Mouse (Mus musculus) cerebellum, adult 2 months (tissue): Measurements from ENCODE around the gene Lrtm1. TPM values are rescaled to one million over a fixed set of nuclear protein-coding genes. Genes with fewer than 3 reads are reported as not detected.
A peak's percentile ranks its signal among the peaks of the same experiment; 100 is the strongest.

ENCODE experiments used
- DNase-seq, 2 experiments: peaks; one replicate each; pipeline ENCODE4 v3.0.0; 2021
- H3K27ac ChIP-seq: fragments of 200-500 bp; 2 replicates; pipeline ENCODE4 v1.5.1; 2012; ENCODE audit warnings: low read length, control low read depth, inconsistent platforms; ENCODE audit not compliant: insufficient read depth
- H3K27me3 ChIP-seq: fragments of 200-500 bp; 2 replicates; pipeline ENCODE4 v1.6.1; 2012; ENCODE audit warnings: inconsistent platforms, mild to moderate bottlenecking, low read length, moderate library complexity; ENCODE audit not compliant: control insufficient read depth, insufficient read depth
- H3K4me1 ChIP-seq: fragments of 200-500 bp; 2 replicates; pipeline ENCODE4 v1.6.1; 2011; ENCODE audit warnings: low read length; ENCODE audit not compliant: control insufficient read depth, insufficient read depth
- H3K4me3 ChIP-seq: fragments of 200-500 bp; replicated peaks from 2 replicates; pipeline ENCODE3; 2011; ENCODE audit warnings: mild to moderate bottlenecking, low read depth, low read length, control low read depth; ENCODE audit not compliant: insufficient read depth
- CTCF ChIP-seq: fragments of 200-500 bp; IDR thresholded peaks from 2 replicates; pipeline ENCODE4 v1.5.1; 2011; ENCODE audit warnings: low read depth, mild to moderate bottlenecking, control low read depth, low read length, moderate library complexity, borderline replicate concordance; ENCODE audit not compliant: insufficient read depth
- POLR2A ChIP-seq: fragments of 200-500 bp; IDR thresholded peaks from 2 replicates; pipeline ENCODE4 v1.6.1; 2011; ENCODE audit warnings: low read length, control low read depth, borderline replicate concordance; ENCODE audit not compliant: insufficient read depth
- WGBS: fragments of 180-500 bp; shearing (Covaris S2); methylation state at CpG from one replicate; pipeline ENCODE4 v1.1.7; 2018; 5-methylcytosine and 5-hydroxymethylcytosine counted together
- polyA plus RNA-seq: library from polyadenylated mRNA; depleted of rRNA; stranded (reverse); fragments of >200 nt; gene quantifications from 2 replicates; pipeline ENCODE4 v1.2.3, GENCODE M21; 2012

Lrtm1 gene
- polyA plus RNA-seq, 1 experiment: not detected

GRCm38 (mm10) chr14:29040606-29041364 lies 22.8 kb downstream of the Lrtm1 start:
- TF ChIP-seq CTCF (no peak), POLR2A (no peak)
- Histone ChIP-seq H3K27ac (no peak overlapping the region), H3K27me3 (no peaks in the 10 kb centered on the region), H3K4me1 (no peaks in the 10 kb centered on the region; the same call in 1 of the 2 replicates), H3K4me3 (no peak overlapping the region)
- 52% methylated on average over 9 of the region's 9 CpGs for WGBS
- DNase-seq: peak in 1 of 2 experiments; percentile 28

- Histone ChIP-seq H3K27me3 (no peaks in the 10 kb centered on the region), H3K4me1 (no peaks in the 10 kb centered on the region; the same call in 1 of the 2 replicates), H3K4me3 (no peak overlapping the region), H3K27ac (no peak overlapping the region)
- DNase-seq: no peak
- TF ChIP-seq CTCF (no peak), POLR2A (no peak)
- WGBS: 91% methylated on average over 1 of the region's 1 CpGs
Observed at GRCm38 (mm10) chr14:29041498-29041897, 23.5 kb downstream of the Lrtm1 start.

GRCm38 (mm10) chr14:29042355-29042754 lies 24.3 kb downstream of the Lrtm1 start:
- Histone ChIP-seq H3K27me3 (no peaks in the 10 kb centered on the region), H3K4me1 (no peaks in the 10 kb centered on the region; the same call in 1 of the 2 replicates), H3K4me3 (no peak overlapping the region), H3K27ac (no peak overlapping the region)
- 88% methylated on average over 1 of the region's 1 CpGs for WGBS
- TF ChIP-seq POLR2A: no peak
- TF ChIP-seq CTCF: no peak
- DNase-seq: no peak

- 75% methylated on average over 16 of the region's 16 CpGs for WGBS
- H3K27me3 ChIP-seq: no peaks in the 10 kb centered on the region
Observed at GRCm38 (mm10) chr14:29051951-29052835, 34.2 kb downstream of the Lrtm1 start.

GRCm38 (mm10) chr14:29060679-29061078 lies 42.7 kb downstream of the Lrtm1 start:
- no peaks in the 10 kb centered on the region for H3K27me3 ChIP-seq
- no peak overlapping the region for H3K4me3 ChIP-seq
- no peak overlapping the region for H3K27ac ChIP-seq
- no peaks in the 10 kb centered on the region for H3K4me1 ChIP-seq
- TF ChIP-seq CTCF: no peak
- TF ChIP-seq POLR2A: no peak
- DNase-seq: no peak

More at GRCm38 (mm10) chr14:29051951-29052835, 34.2 kb downstream of the Lrtm1 start:
- Histone ChIP-seq H3K27ac (no peak overlapping the region), H3K4me3 (no peak overlapping the region), H3K4me1 (0 out of 2 replicates have a peak, but pooled peaks cover 4% of the 10 kb centered on the region)
- DNase-seq: peak in 1 of 2 experiments; percentile 7
- TF ChIP-seq CTCF (no peak), POLR2A (no peak)

- Histone ChIP-seq H3K27ac (no peak overlapping the region), H3K27me3 (no peaks in the 10 kb centered on the region), H3K4me1 (no peaks in the 10 kb centered on the region), H3K4me3 (no peak overlapping the region)
- DNase-seq: no peak
- TF ChIP-seq POLR2A (no peak), CTCF (no peak)
- 96% methylated on average over 1 of the region's 1 CpGs for WGBS
Observed at GRCm38 (mm10) chr14:29061491-29061890, 43.5 kb downstream of the Lrtm1 start.

GRCm38 (mm10) chr14:29062676-29063075 lies 44.7 kb downstream of the Lrtm1 start:
- H3K4me3 ChIP-seq: no peak overlapping the region
- no peak overlapping the region for H3K27ac ChIP-seq
- H3K4me1 ChIP-seq: no peaks in the 10 kb centered on the region
- no peaks in the 10 kb centered on the region for H3K27me3 ChIP-seq
- no peak for DNase-seq
- 82% methylated on average over 2 of the region's 2 CpGs for WGBS
- TF ChIP-seq POLR2A: no peak
- TF ChIP-seq CTCF: no peak

- no peaks in the 10 kb centered on the region for H3K4me1 ChIP-seq
- H3K4me3 ChIP-seq: no peak overlapping the region
- H3K27ac ChIP-seq: no peak overlapping the region
- H3K27me3 ChIP-seq: no peaks in the 10 kb centered on the region
- WGBS: 69% methylated on average over 4 of the region's 4 CpGs
- DNase-seq: peak in 1 of 2 experiments; percentile 15
- TF ChIP-seq POLR2A (no peak), CTCF (peak; percentile 24; the same call in 1 of the 2 replicates)
Observed at GRCm38 (mm10) chr14:29073747-29074146, 55.7 kb downstream of the Lrtm1 start.
